Mouse (Mus musculus) C2C12 (cell line): Measurements from ENCODE around the gene Atp6ap1l. TPM values are rescaled to one million over a fixed set of nuclear protein-coding genes. Genes with fewer than 3 reads are reported as not detected.

Experiments used
- H3K27me3 ChIP-seq: one replicate; pipeline ENCODE4 v1.6.1; 2011; ENCODE audit not compliant: control insufficient read depth, insufficient read depth, insufficient read length
- H3K36me3 ChIP-seq: one replicate; pipeline ENCODE4 v1.6.1; 2011; ENCODE audit not compliant: control insufficient read depth, insufficient read depth
- H3K4me3 ChIP-seq: one replicate; pipeline ENCODE4 v1.5.1; 2011; ENCODE audit warnings: mild to moderate bottlenecking, control low read depth; ENCODE audit not compliant: poor library complexity, insufficient read depth, severe bottlenecking
- H3K79me2 ChIP-seq: one replicate; pipeline ENCODE4 v1.6.1; 2011; ENCODE audit not compliant: control insufficient read depth, insufficient read depth
- H3K79me3 ChIP-seq: one replicate; pipeline ENCODE4 v1.6.1; 2011; ENCODE audit warnings: low read depth, control low read depth
- H3ac ChIP-seq: one replicate; pipeline ENCODE3; 2011; ENCODE audit warnings: low read depth; ENCODE audit not compliant: control insufficient read depth, insufficient read length
- CEBPB ChIP-seq: IDR thresholded peaks from one replicate; pipeline ENCODE4 v1.6.1; 2011; ENCODE audit warnings: low read depth, mild to moderate bottlenecking, control low read depth, moderate library complexity
- CTCF ChIP-seq: IDR thresholded peaks from one replicate; pipeline ENCODE4 v1.5.1; 2011; ENCODE audit not compliant: control insufficient read depth, insufficient read depth, insufficient read length
- FOSL1 ChIP-seq: IDR thresholded peaks from one replicate; pipeline ENCODE4 v1.8.0; 2011; ENCODE audit warnings: mild to moderate bottlenecking, low read length; ENCODE audit not compliant: poor library complexity, insufficient read depth, severe bottlenecking
- MAX ChIP-seq: IDR thresholded peaks from one replicate; pipeline ENCODE4 v1.6.1; 2011; ENCODE audit warnings: mild to moderate bottlenecking, control low read depth
- MYOD1 ChIP-seq: IDR thresholded peaks from one replicate; pipeline ENCODE4 v1.6.1; 2011; ENCODE audit warnings: low read depth; ENCODE audit not compliant: control insufficient read depth, insufficient read length
- MYOG ChIP-seq: IDR thresholded peaks from one replicate; pipeline ENCODE4 v1.6.1; 2011; ENCODE audit not compliant: control insufficient read depth, insufficient read length; ENCODE audit errors: extremely low read depth
- USF1 ChIP-seq: IDR thresholded peaks from one replicate; pipeline ENCODE4 v1.6.1; 2011; ENCODE audit warnings: low read depth, mild to moderate bottlenecking, control low read depth, moderate library complexity
- polyA plus RNA-seq: library from polyadenylated mRNA; unstranded; fragments of >200 nt; fragmentation: generic; extraction: Trizol; gene quantifications from one replicate; pipeline ENCODE4 v1.2.1, GENCODE M21; 2012; ENCODE audit warnings: missing spikeins

The Atp6ap1l gene
- polyA plus RNA-seq, 1 experiment: not detected

DNA sequence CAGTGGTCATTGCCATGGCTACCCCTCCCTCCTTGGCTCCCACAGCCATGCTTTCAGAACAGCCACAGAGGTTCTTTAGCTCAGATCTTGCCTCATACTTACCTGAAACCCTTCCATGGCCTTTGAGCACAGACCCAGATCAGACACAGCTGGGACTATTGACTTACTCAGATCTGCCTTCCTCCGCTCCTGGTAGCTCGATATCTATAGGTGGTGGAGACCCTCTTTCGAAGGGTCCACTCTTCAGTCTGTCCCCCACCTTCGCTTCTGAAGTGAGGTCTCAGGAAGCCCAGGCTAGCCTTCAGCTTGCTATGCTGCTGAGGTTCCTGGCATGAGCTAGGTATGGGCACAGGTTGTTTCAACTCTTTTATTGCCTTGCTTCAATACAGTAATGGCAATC, 9.6 kb upstream of the Atp6ap1l start:
- no peak for TF ChIP-seq CTCF
- TF ChIP-seq MYOG: no peak
- no peak for TF ChIP-seq CEBPB
- no peak for TF ChIP-seq USF1
- TF ChIP-seq MAX: no peak
- TF ChIP-seq MYOD1: no peak
- no peak for TF ChIP-seq FOSL1
- Histone ChIP-seq H3ac (no peak overlapping the region), H3K27me3 (no peaks in the 10 kb centered on the region), H3K79me2 (no peaks in the 10 kb centered on the region), H3K79me3 (no peaks in the 10 kb centered on the region), H3K36me3 (no peaks in the 10 kb centered on the region), H3K4me3 (no peak overlapping the region)

- no peaks in the 10 kb centered on the region for H3K36me3 ChIP-seq
- H3K27me3 ChIP-seq: no peaks in the 10 kb centered on the region
- H3K79me3 ChIP-seq: no peaks in the 10 kb centered on the region
- no peaks in the 10 kb centered on the region for H3K79me2 ChIP-seq
- no peak for TF ChIP-seq FOSL1
- no peak for TF ChIP-seq USF1
- no peak for TF ChIP-seq MYOD1
- TF ChIP-seq MAX: no peak
- TF ChIP-seq CEBPB: no peak
- no peak for TF ChIP-seq CTCF
- no peak for TF ChIP-seq MYOG
- no peak overlapping the region for H3K4me3 ChIP-seq
- no peak overlapping the region for H3ac ChIP-seq
These were observed 8.6 kb upstream of the Atp6ap1l start for GRCm38 (mm10) chr13:90913675-90914192.

GRCm38 (mm10) chr13:90912760-90913674, 7.9 kb upstream of the Atp6ap1l start:
- H3K4me3 ChIP-seq: no peak overlapping the region
- H3K36me3 ChIP-seq: no peaks in the 10 kb centered on the region
- H3K27me3 ChIP-seq: no peaks in the 10 kb centered on the region
- TF ChIP-seq MYOG (no peak), FOSL1 (no peak), CTCF (no peak), USF1 (no peak), MYOD1 (no peak), CEBPB (no peak), MAX (no peak)
- no peaks in the 10 kb centered on the region for H3K79me2 ChIP-seq
- H3K79me3 ChIP-seq: no peaks in the 10 kb centered on the region
- H3ac ChIP-seq: no peak overlapping the region

DNA sequence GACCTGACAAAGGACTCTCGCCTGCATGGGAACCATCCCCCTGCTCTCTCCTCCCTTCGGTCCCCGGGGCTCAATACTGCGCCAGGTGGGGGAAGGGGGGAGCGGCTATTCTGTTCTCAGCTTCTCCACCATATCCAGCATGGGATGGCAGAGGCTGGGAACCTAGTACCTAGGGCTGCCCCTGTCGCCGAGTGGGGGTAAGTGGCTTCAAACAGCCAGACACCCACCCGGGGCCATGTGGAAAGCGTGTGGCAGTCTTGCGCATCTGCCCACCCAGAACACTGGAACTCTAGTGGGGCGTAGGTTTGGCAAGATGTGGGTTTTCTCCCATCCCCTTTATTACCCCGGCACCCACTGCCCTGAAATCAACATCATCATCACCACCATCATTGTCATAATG, 2.2 kb upstream of the Atp6ap1l start:
- H3K79me2 ChIP-seq: no peaks in the 10 kb centered on the region
- no peak for TF ChIP-seq FOSL1
- no peak for TF ChIP-seq USF1
- TF ChIP-seq CTCF: no peak
- TF ChIP-seq MYOD1: no peak
- no peak for TF ChIP-seq CEBPB
- no peaks in the 10 kb centered on the region for H3K79me3 ChIP-seq
- no peaks in the 10 kb centered on the region for H3K27me3 ChIP-seq
- H3K36me3 ChIP-seq: no peaks in the 10 kb centered on the region
- no peak overlapping the region for H3ac ChIP-seq
- H3K4me3 ChIP-seq: no peak overlapping the region

DNA sequence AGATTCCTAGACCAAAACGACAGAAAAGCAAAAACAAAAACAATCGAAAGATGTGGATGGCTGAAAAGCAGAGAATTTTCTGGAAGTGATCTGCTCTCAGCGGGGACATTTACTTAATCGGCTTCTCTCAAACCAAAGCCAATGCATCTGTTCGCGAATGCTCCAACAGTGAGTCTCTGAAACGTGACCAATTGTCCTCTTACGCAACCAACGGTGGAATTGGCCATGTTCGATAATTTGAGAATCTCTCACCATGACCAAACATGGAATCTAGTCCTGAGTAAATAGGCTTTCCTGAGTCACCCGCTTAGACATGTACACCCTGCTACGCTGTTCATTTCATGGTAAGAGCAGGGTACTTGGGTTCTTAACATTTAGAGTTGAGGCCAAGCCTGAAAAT, 8.3 kb downstream of the Atp6ap1l start:
- no peaks in the 10 kb centered on the region for H3K79me3 ChIP-seq
- TF ChIP-seq USF1 (no peak), CEBPB (peak; percentile 26)
- no peak overlapping the region for H3K4me3 ChIP-seq

More for the DNA sequence above, 8.3 kb downstream of the Atp6ap1l start:
- Histone ChIP-seq H3ac (no peak overlapping the region), H3K79me2 (no peaks in the 10 kb centered on the region), H3K36me3 (no peaks in the 10 kb centered on the region), H3K27me3 (no peaks in the 10 kb centered on the region)
